8 mouse cellular contexts compared by ENCODE assay signal in the genomic region with DNA sequence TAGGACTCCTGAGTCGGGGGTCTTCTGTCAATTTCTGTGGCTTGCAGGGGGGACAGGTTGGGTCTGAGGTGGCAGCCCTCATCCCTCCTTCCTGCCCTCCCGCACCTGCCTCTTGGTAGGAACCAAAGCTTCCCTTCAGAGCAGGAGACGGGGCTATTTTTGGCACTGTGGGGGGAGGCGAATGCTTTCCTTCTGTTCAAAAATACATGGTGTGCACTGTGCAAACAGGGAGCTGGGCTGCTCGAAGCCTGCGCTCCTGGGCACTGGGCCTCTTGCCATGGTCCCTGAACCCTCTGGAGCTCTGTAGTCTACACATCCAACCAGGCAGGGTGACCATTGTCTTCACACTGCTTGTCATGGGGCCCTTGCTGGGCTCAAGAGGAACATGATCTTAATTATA. TPM values are rescaled to one million over a fixed set of nuclear protein-coding genes. Genes with fewer than 3 reads are reported as not detected.
DNase-seq lines count a peak whose midpoint lies in the region; ATAC-seq and TF ChIP-seq lines count a peak whose summit lies in the region.

No protein-coding gene starts in this region.

- H3K4me3 ChIP-seq in lung, embryonic 16.5 days (ENCODE audit: low read length) = no peak overlapping the region
- no peak overlapping the region for H3K4me3 ChIP-seq in embryonic fibroblast, embryonic 13.5 days (ENCODE audit: insufficient read depth, low read length)
- H3K4me3 ChIP-seq in hindbrain, postnatal 0 days (ENCODE audit: low read length) = no peak overlapping the region

- TF ChIP-seq POLR2A in embryonic fibroblast, embryonic 13.5 days (IDR thresholded peaks at IDR 0.05; ENCODE audit: low read depth, low read length) = no peak

- H3K27me3 ChIP-seq in lung, embryonic 16.5 days (ENCODE audit: control insufficient read depth, insufficient read depth, low read depth, low read length) = no peaks in the 10 kb centered on the region
- no peaks in the 10 kb centered on the region for H3K27me3 ChIP-seq in hindbrain, postnatal 0 days (ENCODE audit: insufficient read depth, low read length)

- peak; percentile 21; the same call in 1 of the 2 replicates for ATAC-seq in lung, embryonic 16.5 days (ENCODE audit: low read depth)
- no peak for ATAC-seq in hindbrain, postnatal 0 days
- ATAC-seq in megakaryocyte, adult 5-6 weeks (ENCODE audit: poor library complexity, severe bottlenecking) = no peak

- H3K27ac ChIP-seq in lung, embryonic 16.5 days (ENCODE audit: low read length) = peak overlapping the region; percentile 80
- H3K27ac ChIP-seq in embryonic fibroblast, embryonic 13.5 days (ENCODE audit: insufficient read depth, low read length) = 0 out of 2 replicates have a peak overlapping the region, but pooled peaks have one; percentile 14
- H3K27ac ChIP-seq in hindbrain, postnatal 0 days = peak overlapping the region; percentile 49; the same call in 1 of the 2 replicates

- H3K9ac ChIP-seq in lung, embryonic 16.5 days (ENCODE audit: low read length) = no peak overlapping the region
- 0 out of 2 replicates have a peak overlapping the region, but pooled peaks have one; percentile 1 for H3K9ac ChIP-seq in hindbrain, postnatal 0 days (replicated peaks; ENCODE audit: low read length)

- H3K9me3 ChIP-seq in lung, embryonic 16.5 days (ENCODE audit: control insufficient read depth, low read length) = no peaks in the 10 kb centered on the region
- no peaks in the 10 kb centered on the region for H3K9me3 ChIP-seq in hindbrain, postnatal 0 days (ENCODE audit: low read length)

- peaks cover 33% of the 10 kb centered on the region for H3K4me1 ChIP-seq in lung, embryonic 16.5 days (replicated peaks; ENCODE audit: control insufficient read depth, insufficient read depth, low read length)
- H3K4me1 ChIP-seq in embryonic fibroblast, embryonic 13.5 days (ENCODE audit: control insufficient read depth, insufficient read depth, low read length) = peaks cover 27% of the 10 kb centered on the region
- H3K4me1 ChIP-seq in hindbrain, postnatal 0 days (ENCODE audit: insufficient read depth, low read length) = peaks cover 46% of the 10 kb centered on the region

- TF ChIP-seq CTCF in embryonic fibroblast, embryonic 13.5 days (IDR thresholded peaks at IDR 0.05; ENCODE audit: borderline replicate concordance, insufficient read depth, low read length) = no peak
- TF ChIP-seq CTCF in hindbrain, postnatal 0 days (IDR thresholded peaks at IDR 0.05; ENCODE audit: low read depth) = no peak

- H3K36me3 ChIP-seq in lung, embryonic 16.5 days (ENCODE audit: control insufficient read depth, insufficient read depth, low read length) = no peaks in the 10 kb centered on the region
- H3K36me3 ChIP-seq in hindbrain, postnatal 0 days (ENCODE audit: insufficient read depth, low read length) = no peaks in the 10 kb centered on the region

- WGBS in lung, embryonic 16.5 days = 40% methylated on average over 6 of the region's 6 CpGs
- WGBS in hindbrain, postnatal 0 days = 47% methylated on average over 6 of the region's 6 CpGs

- DNase-seq in lung, postnatal 4 days = no peak
- DNase-seq in hindbrain, postnatal 0 days (ENCODE audit: low spot score) = peak; percentile 13
- peak; percentile 76 to 86 for DNase-seq in right cerebral cortex, adult 2 months (ENCODE audit: low spot score in 2 of 2)
- DNase-seq in retina, postnatal 1 day = no peak
- DNase-seq in natural killer cell, adult 2 months (ENCODE audit: low spot score in 2 of 2) = no peak

- no peak overlapping the region for H3K4me2 ChIP-seq in lung, embryonic 16.5 days (ENCODE audit: low read depth, low read length)
- H3K4me2 ChIP-seq in hindbrain, postnatal 0 days (ENCODE audit: low read depth, low read length) = no peak overlapping the region

RNA-seq across cellular contexts. Expression of gene Ncs1, which starts 11.5 kb away (rescaled TPM):
- 10.5 and 11.8 TPM in 2 replicates for polyA plus RNA-seq in lung, embryonic 16.5 days (2015; fragmentation: Nextera tagmentation; extraction: Ambion mirVana)
- polyA plus RNA-seq in embryonic fibroblast, embryonic 13.5 days (2011; ENCODE audit: insufficient read length, low read depth, missing spikeins) = 43.6 and 53.2 TPM in 2 replicates
- total RNA-seq in hindbrain, postnatal 0 days (2014; rRNA removed) = 185 and 190 TPM in 2 replicates
- polyA plus RNA-seq in hindbrain, postnatal 0 days (2015; fragmentation: Nextera tagmentation; extraction: Ambion mirVana) = 162 and 167 TPM in 2 replicates
- 0.14 TPM in 1 of 2 replicates, not detected in the other for total RNA-seq in megakaryocyte, adult 5-6 weeks (2015)
- 0.15 and 0.37 TPM in 2 replicates for total RNA-seq in megakaryocyte, adult 5-6 weeks (2017)

RNA-seq across cellular contexts. Expression of gene Hmcn2, which starts 57.1 kb away (rescaled TPM):
- polyA plus RNA-seq in lung, embryonic 16.5 days (2015; fragmentation: Nextera tagmentation; extraction: Ambion mirVana) = 1.4 and 1.6 TPM in 2 replicates
- 0.49 and 2.0 TPM in 2 replicates for polyA plus RNA-seq in embryonic fibroblast, embryonic 13.5 days (2011; ENCODE audit: insufficient read length, low read depth, missing spikeins)
- total RNA-seq in hindbrain, postnatal 0 days (2014; rRNA removed) = 0.68 TPM in 2 replicates
- polyA plus RNA-seq in hindbrain, postnatal 0 days (2015; fragmentation: Nextera tagmentation; extraction: Ambion mirVana) = 0.16 and 0.54 TPM in 2 replicates
- 0.02 TPM in 1 of 2 replicates, not detected in the other for total RNA-seq in megakaryocyte, adult 5-6 weeks (2015)
- total RNA-seq in megakaryocyte, adult 5-6 weeks (2017) = 0.26 TPM in 1 of 2 replicates, not detected in the other

Comparison
In these comparisons a context has a peak if more than half of its experiments do, and no peak if none do; other contexts are left out.
1. H3K27ac ChIP-seq: peak in every context shown above with its lines; median percentile 80 in lung, embryonic 16.5 days; 49 in hindbrain, postnatal 0 days; 14 in embryonic fibroblast, embryonic 13.5 days.
2. DNase-seq: peak in hindbrain, postnatal 0 days (single experiment) and right cerebral cortex, adult 2 months (2 of 2); none in lung, postnatal 4 days (0 of 2), retina, postnatal 1 day (single experiment) and natural killer cell, adult 2 months (0 of 2).